Mouse (Mus musculus) 3T3-L1 (cell line): ENCODE results near the gene Ebp.
A peak's percentile ranks its signal among the peaks of the same experiment; 100 is the strongest.

Experiments used
- DNase-seq: peaks from one replicate; pipeline ENCODE4 v3.0.0-alpha.2; 2015; ENCODE audit warnings: low read depth, low spot score

The Ebp gene

GRCm38 (mm10) chrX:8192126-8192639 lies 1.1 kb downstream of the Ebp start:
- DNase-seq: peak; percentile 32

GRCm38 (mm10) chrX:8182871-8183540 lies 10.3 kb downstream of the Ebp start:
- no peak for DNase-seq

GRCm38 (mm10) chrX:8179646-8180045 lies 13.7 kb downstream of the Ebp start:
- DNase-seq: no peak

- no peak for DNase-seq
These were observed 14.4 kb downstream of the Ebp start for GRCm38 (mm10) chrX:8178871-8179270.

GRCm38 (mm10) chrX:8175504-8176385 lies 17.6 kb downstream of the Ebp start, which contains the start of gene Tbc1d25:
Gene Tbc1d25, minus strand, starts transcription at chrX:8176181.
- peak; percentile 93 for DNase-seq

- no peak for DNase-seq
These were observed 18.2 kb downstream of the Ebp start for GRCm38 (mm10) chrX:8175169-8175503.

- no peak for DNase-seq
These were observed 25.3 kb downstream of the Ebp start for GRCm38 (mm10) chrX:8167716-8168647.

GRCm38 (mm10) chrX:8164471-8164870 lies 28.8 kb downstream of the Ebp start:
- no peak for DNase-seq

GRCm38 (mm10) chrX:8163076-8163475 lies 30.2 kb downstream of the Ebp start:
- DNase-seq: no peak

GRCm38 (mm10) chrX:8145153-8145991 lies 47.9 kb downstream of the Ebp start, which contains the start of gene Rbm3:
Gene Rbm3, minus strand, starts transcription at chrX:8145880.
- DNase-seq: peak; percentile 90

- no peak for DNase-seq
These were observed 49.6 kb downstream of the Ebp start for GRCm38 (mm10) chrX:8143750-8144149.

- no peak for DNase-seq
These were observed 50.4 kb downstream of the Ebp start for GRCm38 (mm10) chrX:8142948-8143347.

- DNase-seq: no peak
These were observed 52.3 kb downstream of the Ebp start for GRCm38 (mm10) chrX:8141058-8141457.

- DNase-seq: no peak
These were observed 52.9 kb downstream of the Ebp start for GRCm38 (mm10) chrX:8140446-8140845.

- peak; percentile 42 for DNase-seq
These were observed 53.8 kb downstream of the Ebp start for GRCm38 (mm10) chrX:8139480-8139879.

GRCm38 (mm10) chrX:8135886-8136285 lies 57.4 kb downstream of the Ebp start:
- no peak for DNase-seq
